Mouse (Mus musculus) Muller cell, postnatal 12 days (primary cell): ENCODE data around the gene Gm21861.
"Not testable (repeated sequence)": the region's sequence is repeated elsewhere in the genome, so short reads cannot be mapped to it uniquely, and the experiment has no call there.

ENCODE experiments used
- DNase-seq: peaks from one replicate; pipeline ENCODE4 v3.0.0-alpha.2; 2015; ENCODE audit errors: inconsistent ontology term

The Gm21861 gene

GRCm38 (mm10) chrY:58814497-58814896, at the start of gene Gm21861:
Gm21861 (minus strand) TSS chrY:58814597.
- DNase-seq = not testable (repeated sequence)
